Mouse (Mus musculus) layer of hippocampus, postnatal 25 days (tissue): Measurements from ENCODE around the gene Rae1. TPM values are rescaled to one million over a fixed set of nuclear protein-coding genes. Genes with fewer than 3 reads are reported as not detected.

Experiments
- DNase-seq, 2 experiments: peaks; one replicate each; pipeline ENCODE4 v3.0.0; 2022; ENCODE audit warnings: mixed read lengths in 2 of 2, low spot score in 1 of 2; ENCODE audit errors: extremely low spot score in 1 of 2
- total RNA-seq, 2 experiments: library from RNA; stranded (reverse); gene quantifications; 2 replicates each; pipeline ENCODE4 v1.2.3; 2021

Rae1 gene
- total RNA-seq, result 10 to 100 TPM; 74.5 to 88.6 TPM

DNA sequence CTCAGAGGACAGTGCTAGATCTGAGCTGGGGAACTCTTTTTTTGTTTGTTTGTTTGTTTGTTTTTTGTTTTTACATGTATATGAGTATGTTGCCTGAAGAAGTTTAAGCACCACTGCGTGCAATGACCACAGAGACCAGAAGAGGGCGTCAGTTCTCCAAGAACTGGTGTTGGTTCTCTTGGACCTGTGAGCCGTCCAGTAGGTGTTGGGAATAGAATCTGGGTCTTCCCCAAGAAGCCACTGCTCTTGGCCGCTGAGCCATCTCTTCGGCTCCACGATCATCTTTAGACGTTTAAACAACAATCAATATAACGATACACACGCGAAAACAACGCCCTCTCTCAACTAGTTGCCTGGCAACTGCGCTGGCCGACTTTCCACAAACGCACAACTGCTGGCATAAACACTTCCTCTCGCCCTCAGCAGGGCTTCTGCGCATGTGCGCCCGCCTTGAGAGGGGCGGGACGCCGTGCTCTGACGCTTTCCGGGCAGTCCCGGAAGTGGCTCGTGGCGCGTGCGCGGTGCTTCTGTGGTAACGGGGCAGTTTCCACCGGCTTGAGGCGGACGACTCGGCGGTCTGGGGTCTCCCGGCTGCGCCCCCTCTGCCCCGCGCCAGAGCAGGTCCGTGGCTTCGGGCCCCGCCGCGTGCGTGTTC, at the start of gene Rae1:
Gene Rae1, plus strand, starts transcription at position 488 of the 655 bp plus-strand sequence.
- peak; percentile 99 for DNase-seq

GRCm38 (mm10) chr2:172950119-172950676, 49.7 kb upstream of the Rae1 start:
- DNase-seq, result no peak

GRCm38 (mm10) chr2:172950722-172951121, 49.2 kb upstream of the Rae1 start:
- DNase-seq, result no peak

- no peak for DNase-seq
These were observed 47.9 kb upstream of the Rae1 start for GRCm38 (mm10) chr2:172951976-172952375.

DNA sequence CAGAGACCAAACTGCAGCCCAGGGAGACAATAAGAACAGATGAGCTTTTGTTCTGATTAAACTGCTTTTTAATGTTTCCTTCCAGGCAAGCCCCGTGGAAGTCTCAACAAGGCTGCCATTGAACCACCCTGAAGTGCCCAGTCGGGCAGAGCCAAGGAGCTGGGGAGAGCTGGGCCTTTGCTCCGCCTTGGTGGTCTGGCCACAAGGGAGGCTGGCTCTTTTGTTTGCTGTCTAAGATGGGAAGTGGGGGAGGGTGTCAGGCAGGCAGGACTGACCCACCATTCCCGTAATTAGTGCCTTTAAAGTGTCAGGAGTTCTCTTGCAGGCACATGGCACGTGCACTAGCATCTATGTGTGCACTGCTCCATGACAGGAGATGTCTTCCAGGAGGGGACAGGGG, 41.3 kb upstream of the Rae1 start:
- no peak for DNase-seq

GRCm38 (mm10) chr2:172959006-172959768, 40.7 kb upstream of the Rae1 start:
- no peak for DNase-seq

GRCm38 (mm10) chr2:172960350-172960749, 39.6 kb upstream of the Rae1 start:
- no peak for DNase-seq

DNA sequence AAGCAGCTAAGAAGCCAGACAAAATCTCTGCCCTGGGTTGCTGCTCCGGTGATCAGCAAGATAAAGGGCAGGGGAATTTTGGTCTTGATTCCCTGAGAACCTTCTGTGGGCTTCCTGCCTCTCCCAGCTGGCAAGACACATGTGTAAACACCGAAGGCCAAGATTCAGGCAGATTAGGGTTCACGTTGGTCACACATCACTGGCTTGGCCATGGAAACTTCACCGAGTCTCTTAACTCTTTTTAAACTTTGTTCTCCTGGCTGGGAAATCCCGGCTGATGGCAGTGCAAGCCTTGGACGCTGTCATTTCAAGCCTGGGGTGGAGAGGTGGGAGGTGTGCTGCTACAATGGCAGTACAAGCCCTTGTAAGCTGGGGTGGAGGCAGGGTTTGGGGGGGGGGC, 38.7 kb upstream of the Rae1 start:
- no peak for DNase-seq

DNA sequence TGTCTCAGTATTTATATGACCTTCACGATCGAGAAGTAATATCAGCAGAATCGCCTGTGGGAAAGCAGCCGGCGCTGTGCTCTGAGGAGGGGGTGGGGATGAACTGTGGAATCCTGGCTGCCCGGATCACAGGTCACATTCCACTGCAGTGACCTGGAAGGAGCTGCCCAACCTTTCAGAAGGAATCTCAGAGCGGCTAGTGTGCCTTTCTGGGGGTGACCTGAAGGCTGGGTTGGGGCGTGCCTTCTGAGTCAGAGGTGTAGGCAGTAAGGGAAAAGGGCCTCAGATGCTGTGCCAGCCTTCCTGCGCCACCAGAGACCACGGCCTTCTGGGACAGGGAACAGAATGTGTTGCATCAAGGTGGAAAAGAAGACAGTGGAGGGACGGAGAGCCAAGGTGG, 34.7 kb upstream of the Rae1 start:
- DNase-seq, result no peak

- DNase-seq, result no peak
These were observed 33.4 kb upstream of the Rae1 start for GRCm38 (mm10) chr2:172966480-172966879.

DNA sequence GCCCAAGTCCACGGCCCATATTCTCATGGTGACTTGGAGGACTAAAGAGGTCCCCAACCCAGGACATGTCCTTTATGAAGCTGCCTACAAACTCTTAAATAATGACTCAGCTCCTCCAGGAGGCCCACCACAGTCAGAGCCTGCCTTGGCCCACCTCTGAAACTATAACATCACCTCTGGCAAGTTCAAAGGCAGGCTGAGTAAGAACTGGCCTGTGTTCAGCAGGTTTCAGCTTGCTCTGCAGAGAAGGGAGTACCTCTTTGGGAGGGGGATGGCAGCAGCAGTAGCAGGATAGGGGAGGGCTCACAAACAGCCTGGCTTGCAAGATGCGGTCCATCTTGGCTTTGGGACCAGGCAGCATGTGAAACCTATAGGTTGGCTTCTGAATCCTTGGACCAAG, 28.1 kb upstream of the Rae1 start:
- no peak for DNase-seq

DNA sequence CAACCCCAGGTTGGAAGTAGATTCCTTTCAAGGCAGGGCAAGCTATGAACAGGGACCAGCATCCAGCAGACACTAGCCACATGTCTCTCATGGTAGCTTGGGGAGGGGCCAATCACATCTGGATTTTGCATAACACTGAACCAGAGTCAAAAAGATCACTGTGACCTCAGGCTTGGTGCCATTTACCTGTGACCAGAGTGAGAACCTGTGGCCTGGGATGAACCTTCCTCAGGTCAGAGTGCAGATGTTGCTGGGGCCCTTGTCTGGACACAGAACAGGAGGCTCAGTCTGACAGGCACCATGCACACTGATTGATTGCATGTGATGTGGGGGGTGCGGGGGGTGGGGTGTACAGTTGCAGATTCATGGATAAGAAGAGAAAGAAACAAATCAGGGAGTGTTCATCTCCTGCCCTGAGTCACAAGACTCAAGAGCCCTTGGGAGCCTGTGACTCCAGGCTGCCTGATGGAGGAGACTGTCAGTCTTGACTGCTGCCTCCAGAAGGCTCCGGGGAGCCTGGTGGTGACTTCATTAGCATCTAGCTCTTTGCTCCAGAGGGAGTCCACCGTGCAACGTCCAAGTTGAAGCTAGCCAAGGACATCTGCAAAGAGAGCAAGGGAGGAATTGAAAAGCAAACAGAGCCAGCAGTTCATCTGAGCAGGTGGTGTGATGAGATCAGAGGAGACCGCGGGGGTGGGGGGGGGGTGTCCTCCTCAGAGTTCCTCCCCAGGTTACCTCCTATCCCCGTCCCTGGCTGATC, 25.9 kb upstream of the Rae1 start:
- no peak for DNase-seq

DNA sequence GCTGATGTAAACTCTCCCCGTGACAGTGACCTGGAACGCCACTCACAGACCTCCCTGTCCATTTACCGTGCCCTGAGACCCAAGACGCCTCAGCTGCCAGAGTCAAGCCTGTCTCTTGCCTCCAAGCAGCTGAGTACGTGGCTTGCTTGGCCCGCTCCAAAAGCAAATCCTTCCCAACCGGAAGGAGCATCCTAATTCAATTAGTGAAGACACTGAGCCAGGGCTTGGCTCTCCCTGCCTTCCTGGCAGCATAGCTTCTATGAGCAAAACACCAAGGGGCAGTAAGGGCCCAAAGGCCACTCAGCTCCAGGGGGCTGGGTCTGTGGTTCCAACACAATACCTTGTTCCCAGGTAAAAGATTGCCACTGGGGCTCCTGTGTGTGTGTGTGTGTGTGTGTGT, 25.2 kb upstream of the Rae1 start:
- DNase-seq, result no peak

DNA sequence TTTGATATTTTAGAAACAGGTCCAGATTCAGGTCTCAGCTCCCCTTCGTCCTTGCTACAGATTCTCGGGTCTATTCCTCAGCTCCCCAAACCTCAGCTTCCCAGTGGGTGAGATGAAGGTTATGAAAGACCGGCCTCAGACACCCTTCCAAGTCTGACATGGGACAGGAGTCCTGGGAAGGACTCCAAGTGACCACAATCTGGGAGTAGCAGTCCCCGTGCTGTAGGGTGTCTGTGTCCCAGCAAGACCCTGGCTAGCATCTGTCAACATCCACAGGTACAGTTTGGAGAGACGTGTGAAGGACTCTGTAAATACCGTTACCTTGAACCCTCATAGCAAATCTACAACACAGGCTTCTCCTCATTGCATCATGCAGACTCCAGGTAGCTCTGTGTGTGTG, 24.8 kb upstream of the Rae1 start:
- DNase-seq, result no peak

DNA sequence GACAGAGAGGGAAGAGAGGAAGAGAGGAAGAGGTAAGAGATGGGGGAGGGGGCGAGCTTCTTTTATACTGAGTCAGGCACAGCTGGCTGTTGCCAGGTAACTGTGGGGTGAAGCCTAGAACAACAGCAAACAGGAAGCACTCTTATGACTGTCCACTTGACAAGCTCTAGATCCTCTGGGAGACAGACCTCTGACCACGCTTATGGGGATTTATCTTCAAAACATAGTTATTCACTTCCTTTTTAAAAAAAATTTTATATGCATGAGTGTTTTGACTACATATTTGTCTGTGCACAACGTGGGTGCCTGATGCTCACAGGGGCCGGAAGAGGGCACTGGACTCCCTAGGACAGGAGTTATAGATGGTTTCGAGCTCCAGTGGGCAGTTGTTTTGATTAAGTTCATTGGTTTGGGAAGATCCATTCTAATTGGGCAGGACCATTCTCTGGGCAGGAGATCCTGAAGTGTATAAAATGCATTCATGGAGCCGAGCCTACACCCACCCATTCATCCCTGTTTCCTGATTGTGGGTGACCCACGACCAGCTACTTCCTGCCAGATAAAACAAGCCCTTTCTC, 23.2 kb upstream of the Rae1 start:
- no peak for DNase-seq

DNA sequence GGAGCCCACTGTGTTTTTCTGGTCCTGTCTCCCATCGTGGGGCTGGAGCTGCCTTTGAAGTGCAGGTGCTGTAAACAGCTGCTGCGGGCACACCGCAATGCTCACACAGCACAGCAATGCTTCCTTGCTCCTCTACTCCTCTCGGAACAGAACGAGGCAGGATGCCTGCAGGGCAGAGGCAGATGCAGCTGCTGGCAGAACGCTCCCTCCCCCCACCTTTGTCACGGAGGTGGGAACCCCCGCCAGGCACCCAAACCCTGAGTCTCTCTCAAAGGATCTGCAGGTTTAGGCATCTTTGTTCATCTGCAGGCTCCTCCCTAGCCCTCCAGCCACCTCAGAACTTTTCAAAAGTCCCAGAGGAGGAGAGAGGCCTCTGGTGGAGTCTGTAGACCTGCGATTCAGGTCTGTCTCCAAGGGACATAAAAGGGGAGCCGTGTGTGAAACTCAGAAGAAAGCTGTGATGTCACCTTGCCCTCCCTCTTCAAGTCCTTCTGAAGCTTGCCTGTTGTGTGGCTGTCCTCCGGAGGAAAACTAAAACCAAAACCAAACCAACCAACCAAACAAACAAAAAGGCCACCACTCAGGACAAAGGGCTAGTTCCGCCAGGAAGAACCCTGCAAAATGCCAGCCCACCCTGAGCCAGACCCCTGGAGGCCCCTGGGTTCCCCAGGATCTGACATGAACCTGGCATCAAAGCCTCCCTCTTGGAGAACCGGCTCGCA, 22.3 kb upstream of the Rae1 start, which contains the start of gene Spo11:
Gene Spo11, plus strand, starts transcription at position 292 of the 722 bp plus-strand sequence.
- no peak for DNase-seq

DNA sequence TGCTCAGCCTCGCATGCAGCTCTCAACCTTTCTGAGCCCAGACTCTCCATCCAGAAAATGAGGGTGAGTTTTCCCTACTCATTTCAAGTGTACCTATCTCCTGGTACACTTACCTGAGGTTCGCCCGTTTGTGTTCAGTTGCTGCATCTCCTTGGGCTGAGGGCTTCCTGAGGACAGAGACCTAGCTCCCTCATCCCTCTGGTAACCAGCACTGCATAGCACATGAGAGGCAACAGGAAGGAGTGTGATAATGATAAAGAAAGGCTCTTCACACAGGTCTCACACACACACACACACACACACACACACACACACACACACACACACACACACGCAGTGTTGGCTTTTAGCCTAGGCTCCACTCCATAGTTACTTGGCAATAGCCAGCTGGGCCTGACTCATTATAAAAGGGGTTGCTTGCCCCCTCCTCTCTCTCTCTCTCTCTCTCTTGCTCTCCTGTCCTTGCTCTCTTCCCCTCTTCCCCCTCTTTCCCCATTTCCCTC, 21.7 kb upstream of the Rae1 start:
- no peak for DNase-seq

DNA sequence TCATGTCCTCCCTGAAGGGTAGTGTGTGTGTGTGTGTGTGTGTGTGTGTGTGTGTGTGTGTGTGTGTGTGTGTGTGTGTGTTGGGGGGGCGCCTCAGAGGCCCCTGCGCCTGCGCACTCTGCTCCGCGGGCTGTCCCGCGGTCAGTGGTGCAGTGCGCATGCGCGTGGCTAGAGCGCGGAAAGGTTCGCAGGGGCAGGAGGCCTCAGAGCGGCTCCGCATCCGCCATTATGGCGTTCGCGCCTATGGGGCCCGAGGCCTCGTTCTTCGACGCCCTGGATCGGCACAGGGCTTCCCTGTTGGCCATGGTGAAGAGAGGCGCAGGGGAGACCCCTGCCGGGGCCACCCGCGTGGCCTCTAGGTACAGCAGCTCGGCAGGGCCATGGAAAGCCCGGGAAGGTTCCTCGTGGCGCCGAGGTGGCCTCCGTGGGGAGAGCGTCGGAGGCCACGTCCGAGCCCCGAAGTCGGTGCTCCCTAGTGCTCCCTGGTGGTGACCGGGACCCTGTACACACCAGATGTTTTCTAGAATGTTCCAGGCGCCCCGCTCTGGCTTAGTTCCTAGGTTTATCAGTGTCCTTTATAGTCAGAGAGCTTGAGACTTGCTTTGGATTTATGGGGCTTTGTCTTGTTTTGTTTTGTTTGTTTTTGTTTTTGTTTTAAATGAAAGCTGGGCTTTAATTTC, 20.1 kb upstream of the Rae1 start:
- DNase-seq, result no peak
